Comparison of ENCODE assay signal across 7 mouse cellular contexts in genomic region chr11:74581333-74581732, GRCm38 (mm10). TPM values are rescaled to one million over a fixed set of nuclear protein-coding genes. Genes with fewer than 3 reads are reported as not detected.
DNase-seq lines count a peak whose midpoint lies in the region; ATAC-seq and TF ChIP-seq lines count a peak whose summit lies in the region.
"Not testable (repeated sequence)": the region's sequence is repeated elsewhere in the genome, so short reads cannot be mapped to it uniquely, and the experiment has no call there.

No protein-coding gene starts in this region.

- peak; percentile 36 for TF ChIP-seq CTCF in E14TG2a.4 (conservative IDR thresholded peaks at IDR 0.05; ENCODE audit: low read length)
- peak; percentile 69 for TF ChIP-seq CTCF in bone marrow, adult 2 months (IDR thresholded peaks at IDR 0.05; ENCODE audit: control insufficient read depth, insufficient read depth, low read length)
- TF ChIP-seq CTCF in cortical plate, adult 2 months (IDR thresholded peaks at IDR 0.05; ENCODE audit: extremely low read depth, insufficient read depth, low read length): peak; percentile 15; the same call in 1 of the 2 replicates
- TF ChIP-seq CTCF in liver, adult 2 months (IDR thresholded peaks at IDR 0.05; ENCODE audit: low read depth, low read length): peak; percentile 22; the same call in 1 of the 2 replicates

- H3K4me1 ChIP-seq in E14TG2a.4 (replicated peaks; ENCODE audit: low read depth, low read length); bone marrow, adult 2 months (ENCODE audit: control insufficient read depth, insufficient read depth, low read length); liver, adult 2 months (ENCODE audit: control insufficient read depth, insufficient read depth, low read length): not testable (repeated sequence)
- H3K4me1 ChIP-seq in cortical plate, adult 2 months (ENCODE audit: control insufficient read depth, insufficient read depth, low read length): peaks cover 13% of the 10 kb centered on the region

- not testable (repeated sequence) for H3K4me3 ChIP-seq in E14TG2a.4 (replicated peaks; ENCODE audit: low read length); bone marrow, adult 2 months (replicated peaks; ENCODE audit: control insufficient read depth, low read depth, low read length); cortical plate, adult 2 months (ENCODE audit: insufficient read depth, low read length); liver, adult 2 months (ENCODE audit: insufficient read depth, low read depth, low read length)

- whole genome bisulfite sequencing in bone marrow, adult 2 months: 31% methylated on average over 4 of the region's 4 CpGs
- 54% methylated on average over 4 of the region's 4 CpGs for WGBS in liver, adult 2 months

- peaks cover 78% of the 10 kb centered on the region for H3K9me3 ChIP-seq in E14TG2a.4 (ENCODE audit: low read length)

- TF ChIP-seq POLR2A in bone marrow, adult 2 months (IDR thresholded peaks at IDR 0.05; ENCODE audit: borderline replicate concordance, control insufficient read depth, low read depth, low read length); cortical plate, adult 2 months (IDR thresholded peaks at IDR 0.05; ENCODE audit: extremely low read depth, insufficient read depth, low read length); liver, adult 2 months (IDR thresholded peaks at IDR 0.05; ENCODE audit: extremely low read depth, insufficient read depth, low read length): not testable (repeated sequence)

- H3K27ac ChIP-seq in bone marrow, adult 2 months (ENCODE audit: control insufficient read depth, insufficient read depth, low read depth, low read length, poor library complexity); cortical plate, adult 2 months (ENCODE audit: insufficient read depth, low read length); liver, adult 2 months (replicated peaks; ENCODE audit: insufficient read depth, low read depth, low read length): not testable (repeated sequence)

- H3K9ac ChIP-seq in liver, adult 2 months (ENCODE audit: low read depth, low read length): not testable (repeated sequence)

- peak; percentile 68 for ATAC-seq in megakaryocyte, adult 5-6 weeks (ENCODE audit: poor library complexity, severe bottlenecking)

- not testable (repeated sequence) for H3K36me3 ChIP-seq in E14TG2a.4 (ENCODE audit: insufficient read depth, low read length); liver, adult 2 months (ENCODE audit: control insufficient read depth, insufficient read depth, low read length); splenic B cell, adult 2 months (ENCODE audit: control insufficient read depth, insufficient read depth, low read length, poor library complexity, severe bottlenecking)

- DNase-seq in induced T-regulatory cell, adult 2 months (ENCODE audit: low read depth): peak; percentile 73
- DNase-seq in liver, adult 2 months (ENCODE audit: extremely low read depth, low read depth, low spot score): not testable (repeated sequence)
- DNase-seq in splenic B cell, adult 2 months (ENCODE audit: low read depth, low spot score): peak; percentile 22

- H3K79me2 ChIP-seq in liver, adult 2 months (ENCODE audit: control insufficient read depth, insufficient read depth, low read length): not testable (repeated sequence)

- H3K27me3 ChIP-seq in E14TG2a.4 (ENCODE audit: insufficient read depth, low read length); liver, adult 2 months (ENCODE audit: control insufficient read depth, insufficient read depth, low read length); splenic B cell, adult 2 months (ENCODE audit: control insufficient read depth, insufficient read depth, low read length, poor library complexity, severe bottlenecking): not testable (repeated sequence)

RNA-seq across cellular contexts. Expression of gene Rap1gap2, which starts 29.4 kb away (rescaled TPM):
- 3.4 and 9.9 TPM in 2 replicates for polyA plus RNA-seq in bone marrow, adult 2 months (2011; ENCODE audit: insufficient read depth, insufficient read length, low replicate concordance, missing spikeins)
- 133 and 135 TPM in 2 replicates for polyA plus RNA-seq in cortical plate, adult 2 months (2012; rRNA removed)
- total RNA-seq in liver, adult 2 months (2014; rRNA removed): 0.46 and 0.67 TPM in 2 replicates
- 0.37 and 0.48 TPM in 2 replicates for polyA plus RNA-seq in liver, adult 2 months (2012; rRNA removed)
- total RNA-seq in megakaryocyte, adult 5-6 weeks (2015): 22.2 and 22.3 TPM in 2 replicates
- 33.9 and 34.3 TPM in 2 replicates for total RNA-seq in megakaryocyte, adult 5-6 weeks (2017)

RNA-seq across cellular contexts. Expression of gene Ccdc92b, which starts 38.1 kb away (rescaled TPM):
- 8.2 and 9.7 TPM in 2 replicates for polyA plus RNA-seq in bone marrow, adult 2 months (2011; ENCODE audit: insufficient read depth, insufficient read length, low replicate concordance, missing spikeins)
- polyA plus RNA-seq in cortical plate, adult 2 months (2012; rRNA removed): 22.7 and 23.1 TPM in 2 replicates
- 0.09 TPM in 1 of 2 replicates, not detected in the other for total RNA-seq in liver, adult 2 months (2014; rRNA removed)
- 0.02 and 0.06 TPM in 2 replicates for polyA plus RNA-seq in liver, adult 2 months (2012; rRNA removed)
- total RNA-seq in megakaryocyte, adult 5-6 weeks (2015): 0.05 and 0.27 TPM in 2 replicates
- total RNA-seq in megakaryocyte, adult 5-6 weeks (2017): not detected in 2 replicates

Comparison
In these comparisons a context has a peak if more than half of its experiments do, and no peak if none do; other contexts are left out.
1. CTCF ChIP-seq: peak in every context shown above with its lines; median percentile 69 in bone marrow, adult 2 months; 36 in E14TG2a.4; 22 in liver, adult 2 months; 15 in cortical plate, adult 2 months.
2. RNA of gene Rap1gap2, which starts 29.4 kb away (polyA plus RNA-seq): 133 to 135 TPM in cortical plate, adult 2 months; 3.4 to 9.9 TPM in bone marrow, adult 2 months and 0.37 to 0.48 TPM in liver, adult 2 months; every median in the first group is over 10 times any median in the second.